Mouse (Mus musculus) layer of hippocampus, postnatal 10 days (tissue): ENCODE data around the gene Mapt. TPM values are rescaled to one million over a fixed set of nuclear protein-coding genes. Genes with fewer than 3 reads are reported as not detected.
"Not testable (repeated sequence)": the region's sequence is repeated elsewhere in the genome, so short reads cannot be mapped to it uniquely, and the experiment has no call there.

Experiments used
- DNase-seq, 2 experiments: peaks; one replicate each; pipeline ENCODE4 v3.0.0; 2021; ENCODE audit warnings: low spot score in 2 of 2
- total RNA-seq, 2 experiments: library from RNA; stranded (reverse); gene quantifications; 2 replicates each; pipeline ENCODE4 v1.2.3; 2021

Gene Mapt
- total RNA-seq, 2 experiments from 2014 or later: 506 to 549 TPM

DNA sequence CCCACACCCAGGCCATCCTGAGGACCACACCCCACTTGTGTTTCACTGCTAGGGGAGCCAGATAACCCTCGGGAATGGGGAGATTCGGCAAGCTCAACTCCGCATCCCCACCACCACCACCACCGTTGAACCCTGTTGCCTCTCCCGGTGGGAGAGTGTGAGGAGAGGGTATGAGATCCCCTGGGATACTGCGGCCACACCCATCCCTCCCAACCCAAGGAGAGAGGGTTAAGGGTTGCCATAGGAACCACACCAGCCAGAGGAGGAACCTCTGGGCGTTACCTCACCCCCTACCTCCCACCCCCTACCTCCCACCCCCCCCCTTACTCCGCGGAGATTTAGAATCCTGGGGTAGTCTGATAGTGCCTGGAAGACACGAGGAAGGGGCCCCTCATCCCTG is 1.9 kb downstream of the Mapt start:
- DNase-seq: no peak

DNA sequence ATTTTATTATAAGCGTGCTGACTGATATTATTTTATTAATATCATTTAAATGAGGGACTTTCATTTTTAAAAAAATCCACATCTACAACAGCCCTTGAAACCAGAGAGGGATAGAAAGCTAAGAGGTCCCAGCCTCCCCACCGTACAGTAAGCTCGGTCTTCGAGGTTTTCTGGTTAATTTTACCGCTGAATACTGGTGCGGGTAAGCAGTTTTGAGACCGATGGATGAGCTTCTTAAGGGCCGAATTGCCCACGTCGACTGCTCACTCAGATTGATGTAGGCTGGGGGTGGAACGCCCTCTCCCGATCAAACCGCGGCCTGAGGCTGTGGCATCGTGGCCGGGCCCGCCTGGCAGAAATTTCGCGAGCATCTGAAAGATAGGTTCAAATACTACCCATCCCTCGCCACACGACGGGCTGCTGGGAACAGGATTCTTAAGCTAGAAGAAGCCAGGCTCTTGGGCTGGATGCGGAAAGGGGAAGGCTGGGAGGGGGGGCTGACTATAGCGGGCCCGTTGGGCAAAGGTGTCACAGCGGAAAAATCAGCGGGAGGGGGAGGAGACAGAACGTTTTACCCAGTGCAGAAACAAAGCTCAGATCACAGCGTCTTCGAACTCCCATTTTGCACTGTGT is 2.5 kb downstream of the Mapt start:
- peak; percentile 31 to 48 for DNase-seq

GRCm38 (mm10) chr11:104234680-104235079 is 3.5 kb downstream of the Mapt start:
- no peak for DNase-seq

DNA sequence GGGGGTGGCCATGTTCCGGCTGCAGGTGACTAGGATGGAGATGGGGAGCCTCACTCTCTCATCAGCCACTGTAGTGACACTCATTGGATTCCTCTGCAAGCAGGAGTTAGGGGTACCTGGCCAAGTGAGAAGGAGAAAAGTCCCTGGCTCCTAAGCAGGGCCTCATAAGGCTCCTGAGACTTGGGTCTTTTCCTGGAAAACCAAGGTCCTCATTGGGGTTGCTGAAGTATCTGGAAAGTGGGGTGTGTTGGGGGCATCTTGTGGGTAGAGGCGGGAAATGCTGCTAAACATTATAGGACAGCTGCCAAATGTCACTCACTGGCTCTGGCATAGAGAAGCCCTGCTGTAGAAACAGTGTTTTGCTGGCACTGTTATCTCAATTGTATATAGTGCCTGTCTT is 4.7 kb downstream of the Mapt start:
- no peak for DNase-seq

- DNase-seq: peak; percentile 78 to 80
Observed at GRCm38 (mm10) chr11:104237226-104237625, 6.0 kb downstream of the Mapt start.

GRCm38 (mm10) chr11:104237958-104238747 is 7.0 kb downstream of the Mapt start:
- no peak for DNase-seq

GRCm38 (mm10) chr11:104245478-104245877 is 14.3 kb downstream of the Mapt start:
- DNase-seq: not testable (repeated sequence)

DNA sequence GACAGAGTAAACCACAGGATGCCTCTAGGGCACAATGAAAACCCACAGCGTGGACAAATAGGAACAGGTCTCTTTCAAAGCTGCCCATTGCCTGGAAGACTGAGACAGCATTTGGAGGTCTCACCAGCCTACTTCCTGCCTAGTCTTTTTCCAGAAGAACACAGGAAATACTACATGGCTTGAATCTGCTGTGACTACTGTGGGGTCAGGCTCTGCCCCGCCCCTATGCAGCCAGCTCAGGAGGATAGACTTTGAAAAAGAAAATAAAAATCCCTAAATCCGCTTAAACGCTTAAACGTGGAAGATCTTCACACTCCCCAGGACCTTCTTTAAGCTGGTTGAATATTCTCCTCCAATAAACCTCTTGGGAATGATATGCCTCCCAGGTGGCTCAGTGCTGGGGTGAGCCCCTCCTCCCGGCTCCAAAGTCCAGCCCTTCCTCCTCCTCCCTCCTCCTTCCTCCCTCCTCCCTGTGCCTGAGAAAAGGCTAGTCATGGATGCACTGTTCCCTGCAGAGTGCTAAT is 15.0 kb downstream of the Mapt start:
- DNase-seq: no peak

- no peak for DNase-seq
Observed at GRCm38 (mm10) chr11:104247141-104247717, 16.0 kb downstream of the Mapt start.

- DNase-seq: no peak
Observed at GRCm38 (mm10) chr11:104249420-104249819, 18.2 kb downstream of the Mapt start.

DNA sequence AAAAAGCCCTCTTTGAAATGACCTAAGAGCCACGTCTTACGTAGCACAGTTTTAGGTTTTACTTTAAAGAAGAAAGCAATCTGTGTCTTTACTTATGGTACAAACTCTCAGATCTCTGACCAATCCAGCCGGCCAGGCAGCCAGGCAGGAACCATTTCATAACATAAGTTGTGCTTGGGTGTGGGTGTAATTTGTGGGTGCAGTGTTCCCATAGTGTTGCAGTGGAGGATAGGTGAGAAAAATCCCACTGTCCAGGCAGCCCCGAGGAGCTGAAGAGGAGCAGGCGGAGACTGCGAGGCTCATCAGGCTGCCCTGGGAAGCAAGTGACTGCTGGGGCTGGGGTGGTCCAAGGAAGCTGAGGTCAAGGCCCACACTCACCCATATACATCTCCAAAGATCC is 19.9 kb downstream of the Mapt start:
- DNase-seq: no peak

DNA sequence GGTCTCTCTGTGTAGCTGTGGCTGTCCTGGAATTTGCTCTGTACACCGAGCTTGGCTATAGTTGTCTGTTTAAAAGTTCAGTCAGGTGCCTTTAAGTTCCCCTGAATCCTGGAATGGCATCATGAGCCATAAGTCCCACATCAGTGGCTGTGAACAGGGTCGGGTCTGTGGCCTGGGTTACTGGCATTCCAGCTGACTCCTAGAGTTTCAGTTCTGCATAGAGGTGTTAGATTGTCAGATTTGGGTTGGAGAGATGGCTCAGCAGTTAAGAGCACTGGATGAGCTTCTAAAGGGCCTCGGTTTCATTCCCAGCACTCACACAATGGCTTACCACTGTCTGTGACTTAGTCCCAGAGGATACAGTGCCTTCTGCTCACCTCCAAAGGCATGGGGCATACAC is 20.9 kb downstream of the Mapt start:
- DNase-seq: no peak

GRCm38 (mm10) chr11:104254408-104255039 is 23.3 kb downstream of the Mapt start:
- peak in 1 of 2 experiments; percentile 46 for DNase-seq

DNA sequence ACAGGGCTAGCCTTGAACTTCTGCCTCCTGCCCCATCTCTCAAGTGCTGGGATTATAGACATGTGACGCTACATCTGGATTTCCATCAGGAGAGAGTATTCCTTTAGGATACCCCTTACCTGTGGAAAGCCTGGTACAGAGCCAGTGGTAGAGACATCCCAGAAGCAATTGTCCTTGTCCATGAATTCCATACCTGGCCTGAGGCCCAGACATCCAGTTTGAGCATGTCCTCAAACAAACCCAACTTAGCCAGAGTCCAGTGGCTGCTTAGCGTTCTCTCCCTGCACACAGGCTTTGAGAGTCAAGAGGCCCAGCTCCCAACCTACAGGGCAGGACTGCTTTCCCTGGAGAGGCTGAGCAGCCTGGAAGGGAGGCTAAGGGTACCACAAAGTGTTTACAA is 25.0 kb downstream of the Mapt start:
- DNase-seq: no peak

GRCm38 (mm10) chr11:104258991-104259390 is 27.8 kb downstream of the Mapt start:
- no peak for DNase-seq

- no peak for DNase-seq
Observed at GRCm38 (mm10) chr11:104264683-104265082, 33.5 kb downstream of the Mapt start.

DNA sequence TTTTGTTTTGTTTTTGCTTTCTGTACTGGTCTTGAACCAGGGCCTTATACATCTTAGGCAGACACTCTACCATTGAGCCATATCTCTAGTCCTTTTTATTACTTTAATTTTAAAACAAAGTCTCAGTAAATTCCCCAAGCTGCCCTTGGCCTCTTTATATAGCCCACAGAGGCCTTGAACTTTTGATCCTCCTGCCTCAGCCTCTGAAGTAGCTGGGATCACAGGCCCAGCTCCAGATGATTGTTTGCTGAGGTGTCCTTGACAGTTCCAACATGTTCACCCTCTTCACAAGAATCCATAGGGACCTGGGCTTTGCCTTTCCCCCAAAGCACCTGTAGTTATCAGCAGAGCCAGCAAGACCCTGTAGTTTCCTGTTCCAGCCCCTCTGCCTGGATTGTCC is 34.5 kb downstream of the Mapt start:
- DNase-seq: no peak

GRCm38 (mm10) chr11:104267380-104267779 is 36.2 kb downstream of the Mapt start:
- no peak for DNase-seq

DNA sequence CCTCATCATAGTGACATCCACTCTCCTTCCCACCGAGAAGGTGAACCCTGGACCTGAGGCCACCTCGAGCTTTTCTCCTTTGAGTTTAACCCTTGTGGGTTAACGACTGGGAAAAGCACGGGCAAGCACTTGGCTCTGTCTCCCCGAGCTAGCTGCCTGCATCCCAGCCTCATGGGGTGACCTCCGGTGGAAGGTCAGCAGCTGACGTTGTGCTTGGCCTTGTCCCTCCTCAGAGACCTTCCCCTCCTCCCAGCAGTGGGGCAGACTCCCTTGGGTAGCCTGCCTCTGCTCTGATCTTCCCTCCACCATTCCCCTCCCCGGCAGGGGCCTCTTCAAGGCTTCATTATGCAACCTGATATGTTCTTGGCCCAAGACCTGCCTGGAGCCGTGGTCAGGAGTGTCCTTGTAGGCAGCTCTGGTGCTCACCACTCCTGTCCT is 38.2 kb downstream of the Mapt start:
- DNase-seq: no peak

GRCm38 (mm10) chr11:104270452-104270851 is 39.3 kb downstream of the Mapt start:
- DNase-seq: no peak

DNA sequence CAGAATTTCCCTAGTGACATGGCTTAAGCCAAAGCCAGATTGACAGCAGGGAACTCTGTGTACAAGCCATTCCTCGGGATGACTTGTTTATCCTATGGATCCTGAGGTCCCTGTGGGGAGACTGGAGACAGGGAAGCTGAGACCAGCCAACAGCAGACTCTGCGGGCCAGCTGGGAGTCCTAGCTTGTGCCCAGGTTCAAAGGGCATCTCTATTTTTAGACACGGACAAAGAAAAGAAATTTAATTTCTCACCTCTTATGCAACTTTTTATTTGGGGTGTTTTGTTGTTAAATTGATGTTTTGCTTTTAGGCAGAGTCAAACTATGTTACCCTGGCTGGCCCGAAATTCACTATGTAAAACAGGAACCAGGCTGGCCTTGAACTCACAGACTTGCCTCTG is 39.7 kb downstream of the Mapt start:
- no peak for DNase-seq

GRCm38 (mm10) chr11:104271876-104272275 is 40.7 kb downstream of the Mapt start:
- peak; percentile 52 to 56 for DNase-seq
